Mouse (Mus musculus) regulatory T cell (primary cell): Measurements from ENCODE around the gene Syn3.

Experiments used
- in situ Hi-C: fragments of 300-600 bp; cut with MboI, MseI; formaldehyde crosslinking; loops from one replicate; pipeline ENCODE4 v1.15.1; 2025; ENCODE audit warnings: high pct_unique_total_duplicates

Gene Syn3

GRCm38 (mm10) chr10:86286508-86286907, 212.2 kb downstream of the Syn3 start:
- in situ Hi-C loops, result loop anchor here (5.0 kb wide), 1 partner anchor 309 kb away; no protein-coding TSS in a partner anchor

DNA sequence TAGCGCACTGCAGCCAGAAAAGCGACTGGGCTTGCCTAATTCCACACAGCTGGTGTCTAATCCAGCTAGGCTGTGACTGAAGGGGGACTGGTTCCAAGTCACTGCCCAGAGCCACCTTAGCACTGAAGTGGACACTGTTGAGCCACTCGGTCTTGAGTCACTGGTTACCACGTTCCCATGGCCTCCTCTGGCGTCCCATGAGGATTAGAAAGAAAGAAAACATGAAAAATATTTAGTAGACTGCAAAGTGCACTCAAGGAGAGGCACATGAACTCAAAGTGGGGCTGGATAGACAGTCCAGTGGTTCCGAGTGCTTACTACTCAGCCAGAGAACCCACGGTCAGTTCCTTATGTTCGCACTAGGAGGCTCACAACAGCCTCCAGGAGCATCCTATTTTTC, 217.5 kb downstream of the Syn3 start:
- in situ Hi-C loops, result no loop called here

DNA sequence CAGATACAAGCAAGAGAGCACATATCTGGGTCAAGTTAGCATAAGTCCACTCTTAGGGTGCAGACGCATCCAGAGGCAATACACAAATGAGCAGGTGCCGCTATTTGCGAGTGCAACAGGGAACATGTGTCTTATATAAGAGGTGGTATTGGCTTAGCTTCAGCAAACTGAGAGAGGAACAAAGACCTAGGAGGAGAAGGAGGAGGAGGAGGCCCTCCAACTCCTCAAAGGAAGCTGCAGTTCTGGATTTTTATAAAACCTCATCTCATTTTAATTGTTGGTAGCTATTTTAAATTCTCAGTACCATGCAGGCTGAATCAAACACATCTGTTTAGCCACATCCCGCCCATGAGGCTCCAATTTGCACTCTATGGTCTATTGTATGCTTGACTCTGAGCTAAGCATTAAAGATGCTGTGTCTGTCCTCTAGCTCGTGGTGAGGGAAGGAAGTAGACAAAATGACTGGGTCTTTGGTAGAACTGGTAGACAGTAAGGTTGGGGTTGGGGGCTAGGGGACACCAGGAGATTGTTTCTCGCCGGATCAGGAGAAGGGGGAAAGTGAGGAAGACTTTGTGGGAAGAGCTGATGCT, 219.0 kb downstream of the Syn3 start:
- in situ Hi-C loops, result no loop called here

- in situ Hi-C loops, result no loop called here
These were observed 220.2 kb downstream of the Syn3 start for GRCm38 (mm10) chr10:86278481-86278880.

DNA sequence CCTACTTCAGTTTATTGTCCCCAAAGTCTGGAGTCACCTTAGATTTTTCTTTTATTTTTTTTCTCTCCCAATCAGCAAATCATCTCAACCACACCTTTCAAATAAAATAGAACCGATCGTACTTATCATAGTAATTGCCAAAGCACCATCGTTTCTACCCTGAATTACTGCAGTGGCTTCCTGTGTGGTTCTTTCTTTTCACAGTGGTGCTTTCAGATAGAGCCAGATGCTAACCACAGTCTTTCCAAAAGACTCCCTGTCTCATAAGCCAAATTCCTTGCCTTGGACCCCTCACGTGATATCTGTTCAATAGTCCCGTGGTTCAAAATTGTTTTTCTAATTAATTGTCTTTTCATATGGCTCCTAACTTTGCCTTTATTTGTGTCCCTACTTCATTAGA, 221.4 kb downstream of the Syn3 start:
- in situ Hi-C loops, result no loop called here

GRCm38 (mm10) chr10:86275585-86275984, 223.1 kb downstream of the Syn3 start:
- in situ Hi-C loops, result no loop called here

DNA sequence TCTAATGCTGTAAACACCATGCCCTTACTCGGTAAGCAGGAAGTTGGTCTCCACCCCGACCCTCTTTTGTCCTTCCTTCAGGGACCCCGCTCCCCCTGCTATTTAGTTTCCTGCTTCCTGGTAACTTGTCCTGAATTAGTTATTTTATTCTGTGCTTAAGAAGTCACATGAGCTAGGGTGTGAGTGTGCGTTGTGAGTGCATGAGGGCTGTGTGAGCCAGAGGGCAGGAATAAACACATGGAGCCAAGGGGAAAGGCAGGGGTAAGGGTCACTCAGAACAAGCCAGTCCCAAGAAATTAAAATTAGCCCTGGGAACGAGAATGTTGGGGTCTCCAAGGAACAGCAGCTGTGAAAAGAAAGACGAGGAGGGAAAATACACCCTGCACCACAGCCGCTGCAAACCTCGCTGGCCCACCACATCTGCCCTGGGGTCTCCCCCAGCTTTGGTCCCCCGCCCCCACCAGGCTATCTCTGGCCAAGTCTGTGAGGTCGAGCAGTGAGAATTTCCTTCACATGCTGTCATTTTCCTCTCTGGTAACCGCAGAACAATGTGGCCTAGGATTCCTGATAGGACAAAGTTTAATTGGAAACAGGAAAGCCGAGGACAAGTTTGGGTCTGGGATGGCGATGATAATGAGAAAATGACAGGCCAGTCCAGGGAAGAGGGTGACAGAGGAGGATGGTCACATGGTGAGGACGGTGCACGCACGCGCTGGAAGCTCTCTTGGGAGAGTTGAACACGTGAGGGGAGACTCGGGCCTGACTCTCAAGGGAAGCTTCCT, 225.1 kb downstream of the Syn3 start:
- in situ Hi-C loops, result no loop called here

DNA sequence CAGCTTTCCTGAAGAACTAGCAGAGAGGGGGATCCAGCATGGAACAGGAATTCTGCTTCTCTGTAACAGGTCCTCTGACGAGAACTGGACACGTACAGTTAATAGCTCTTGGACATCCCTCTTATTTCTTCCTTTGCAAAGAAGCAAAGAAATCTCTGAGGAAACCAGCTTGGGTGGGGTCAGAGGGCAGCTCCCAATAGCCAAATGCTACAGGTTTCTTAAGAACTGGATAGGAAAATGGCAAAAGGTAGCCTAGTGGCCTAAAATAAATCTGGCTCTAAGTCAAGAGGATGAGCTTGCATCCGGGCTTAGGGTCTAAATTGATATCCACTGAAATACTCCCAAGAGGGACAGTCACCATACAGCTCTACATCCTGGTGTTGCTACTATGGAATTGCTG, 225.9 kb downstream of the Syn3 start:
- in situ Hi-C loops, result no loop called here

GRCm38 (mm10) chr10:86270254-86270653, 228.4 kb downstream of the Syn3 start:
- in situ Hi-C loops, result no loop called here

DNA sequence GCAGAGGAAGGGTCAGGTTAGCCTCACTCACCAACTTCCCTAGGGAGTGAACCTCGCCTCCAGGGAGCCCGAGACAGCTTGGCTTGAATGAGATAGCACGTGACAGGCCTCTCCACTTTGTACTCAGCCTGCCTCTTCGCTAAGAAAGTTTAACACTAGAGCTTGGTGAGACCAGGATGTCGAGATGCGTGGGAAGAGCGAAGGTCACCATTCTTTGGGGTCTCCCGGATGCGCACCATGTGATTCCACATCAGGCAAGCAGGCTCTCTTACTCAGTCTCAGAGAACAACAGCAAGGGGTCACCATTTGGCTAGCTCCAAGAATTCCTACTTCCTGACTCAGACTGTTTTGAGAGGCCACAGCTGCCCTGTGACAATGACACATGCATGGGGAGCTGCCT, 234.1 kb downstream of the Syn3 start:
- in situ Hi-C loops, result loop anchor here (5.0 kb wide), 2 partner anchors 52 to 73 kb away; no protein-coding TSS in a partner anchor

DNA sequence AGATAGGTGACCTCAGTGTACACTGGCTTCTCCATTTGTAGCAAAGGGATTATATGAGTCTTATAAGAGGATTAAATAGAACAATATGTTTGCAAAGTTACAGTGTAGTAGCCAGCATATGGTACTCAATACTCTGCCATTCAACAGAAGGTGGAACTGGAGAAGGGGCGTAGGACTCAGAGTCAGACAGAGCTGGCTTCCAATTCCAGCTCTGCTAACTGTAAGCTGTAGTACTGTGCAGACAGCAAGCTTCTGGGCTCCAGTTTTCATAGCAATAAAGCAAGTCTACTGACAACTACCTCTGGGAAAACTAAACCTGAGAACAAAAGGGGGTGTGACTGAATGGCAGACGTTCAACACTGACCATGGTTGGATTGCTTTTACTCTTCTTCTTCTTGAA, 237.0 kb downstream of the Syn3 start:
- in situ Hi-C loops, result loop anchor here (5.0 kb wide), 1 partner anchor 49 kb away; no protein-coding TSS in a partner anchor

DNA sequence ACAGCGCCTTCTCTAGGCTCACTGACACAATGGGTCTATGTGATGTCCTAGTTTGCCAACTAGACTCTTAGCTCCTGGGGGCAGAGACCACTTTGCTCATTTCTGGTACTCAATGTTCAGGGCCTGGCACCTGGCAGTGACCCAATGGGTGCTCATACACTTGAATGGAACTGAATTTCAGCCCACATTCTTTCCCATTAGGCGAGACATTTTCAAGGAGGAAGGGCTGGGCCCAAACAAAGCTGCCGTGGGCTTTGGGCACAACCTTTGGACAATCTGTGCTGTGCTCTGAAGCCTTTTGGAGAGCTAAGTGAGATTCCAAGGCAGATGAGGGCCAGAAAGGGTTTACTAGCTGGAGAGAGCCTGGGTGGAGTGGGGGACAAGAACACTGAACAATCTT, 239.7 kb downstream of the Syn3 start:
- in situ Hi-C loops, result no loop called here

GRCm38 (mm10) chr10:86258046-86258445, 240.7 kb downstream of the Syn3 start:
- in situ Hi-C loops, result no loop called here

DNA sequence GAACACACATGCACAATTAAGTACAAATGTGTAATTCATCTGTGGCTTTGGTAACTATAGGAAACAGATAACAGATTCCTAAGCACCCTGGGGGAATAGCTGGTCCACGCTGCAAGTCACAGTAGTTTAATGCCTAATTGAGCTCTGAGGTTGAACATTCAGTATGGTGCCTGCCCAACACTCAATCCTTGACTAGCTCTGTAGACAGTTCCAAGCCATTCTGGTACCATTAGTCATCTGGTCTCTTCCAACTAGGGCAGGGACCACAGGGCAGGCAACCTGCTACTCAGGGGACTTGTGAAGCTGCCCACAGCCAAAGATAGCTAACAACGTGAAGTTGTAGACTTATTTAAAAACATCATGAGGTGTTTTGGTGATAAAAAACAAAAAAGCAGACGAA, 241.7 kb downstream of the Syn3 start:
- in situ Hi-C loops, result no loop called here

- in situ Hi-C loops, result no loop called here
These were observed 242.5 kb downstream of the Syn3 start for GRCm38 (mm10) chr10:86256221-86256620.

GRCm38 (mm10) chr10:86250149-86250922, 248.4 kb downstream of the Syn3 start:
- in situ Hi-C loops, result no loop called here

- in situ Hi-C loops, result no loop called here
These were observed 249.4 kb downstream of the Syn3 start for GRCm38 (mm10) chr10:86249283-86249682.

DNA sequence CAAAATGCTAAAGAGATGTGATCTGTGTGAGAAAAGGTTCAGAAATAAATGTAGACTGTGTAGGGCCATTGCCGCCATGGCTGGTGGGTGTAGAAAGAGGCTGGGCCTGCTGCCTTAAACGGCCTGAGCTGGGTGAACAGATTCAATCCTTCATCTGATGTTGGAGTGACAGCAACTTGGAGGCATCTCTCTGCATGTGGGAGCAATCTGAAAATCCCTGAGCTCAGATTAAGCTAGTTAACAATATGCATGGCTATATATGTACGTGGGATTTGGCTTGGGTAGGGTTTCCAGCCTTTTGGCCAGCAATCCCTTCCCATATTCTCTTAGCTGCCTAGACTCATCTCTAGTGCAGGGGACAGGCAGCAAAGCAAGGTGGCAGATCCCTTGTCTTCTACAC, 249.9 kb downstream of the Syn3 start:
- in situ Hi-C loops, result no loop called here

DNA sequence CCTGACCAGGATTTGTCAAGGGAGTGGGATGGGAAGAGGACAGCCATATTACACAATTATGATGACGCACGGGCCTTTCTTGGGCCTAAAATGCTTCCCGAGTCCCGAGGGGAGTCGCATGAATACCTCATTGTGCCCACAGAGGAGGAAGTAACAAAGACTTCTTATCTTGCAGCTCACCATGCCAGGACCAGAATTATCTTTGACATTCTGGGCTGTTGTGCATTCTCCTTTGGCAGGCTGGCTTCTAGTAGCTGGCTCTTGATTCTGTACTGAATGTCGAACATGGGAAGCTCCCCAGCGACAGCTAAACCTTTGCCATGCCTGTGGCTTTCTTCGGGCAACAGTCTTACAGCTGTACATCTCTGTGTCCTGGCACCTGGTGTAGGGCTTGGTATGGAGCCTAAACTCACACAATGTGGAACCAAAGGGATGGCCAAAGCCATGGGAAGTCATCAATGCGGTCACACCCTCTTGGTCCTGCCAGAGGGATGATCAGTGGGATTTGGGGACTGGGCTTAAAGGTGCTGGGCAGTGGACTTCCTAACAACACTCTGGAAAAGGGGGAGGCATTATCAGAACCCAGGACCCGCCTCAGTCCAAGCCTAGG, 250.5 kb downstream of the Syn3 start:
- in situ Hi-C loops, result no loop called here

DNA sequence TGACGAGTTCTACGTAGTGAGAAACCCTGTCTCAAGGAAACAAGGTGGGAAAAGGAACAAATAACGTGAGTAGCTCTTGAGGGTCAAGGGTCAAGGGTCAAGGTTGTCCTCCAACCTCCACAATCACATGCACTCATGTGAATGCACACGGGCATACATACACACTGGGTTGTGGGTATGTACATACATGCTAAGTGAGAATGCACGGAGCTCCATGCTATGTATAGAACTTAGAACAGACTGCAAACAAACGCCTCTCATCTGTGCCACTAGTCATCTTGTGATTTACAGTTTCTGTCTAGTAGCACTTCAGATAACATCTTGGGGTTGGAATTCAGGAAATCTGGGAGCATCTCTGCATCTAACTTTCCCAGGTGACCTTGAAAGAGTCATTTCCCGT, 253.3 kb downstream of the Syn3 start:
- in situ Hi-C loops, result no loop called here

DNA sequence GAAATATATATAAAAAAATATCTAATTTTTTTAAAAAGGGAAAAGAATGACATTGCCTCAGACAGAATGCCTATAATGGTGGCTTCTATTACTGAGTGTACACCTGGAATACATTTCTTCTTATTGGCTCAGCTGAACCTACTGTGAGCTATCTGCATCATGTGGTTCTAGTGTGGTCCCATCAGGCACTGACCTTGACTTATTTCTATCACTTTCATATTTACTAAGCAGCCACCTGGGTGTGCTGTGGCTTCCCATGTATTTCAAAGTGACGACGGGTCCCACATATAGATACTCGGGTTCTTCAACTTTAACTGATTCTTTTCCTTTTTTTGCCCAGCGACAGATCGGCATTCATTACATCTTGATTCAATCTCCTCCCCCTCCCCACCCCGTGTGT, 255.2 kb downstream of the Syn3 start:
- in situ Hi-C loops, result no loop called here

DNA sequence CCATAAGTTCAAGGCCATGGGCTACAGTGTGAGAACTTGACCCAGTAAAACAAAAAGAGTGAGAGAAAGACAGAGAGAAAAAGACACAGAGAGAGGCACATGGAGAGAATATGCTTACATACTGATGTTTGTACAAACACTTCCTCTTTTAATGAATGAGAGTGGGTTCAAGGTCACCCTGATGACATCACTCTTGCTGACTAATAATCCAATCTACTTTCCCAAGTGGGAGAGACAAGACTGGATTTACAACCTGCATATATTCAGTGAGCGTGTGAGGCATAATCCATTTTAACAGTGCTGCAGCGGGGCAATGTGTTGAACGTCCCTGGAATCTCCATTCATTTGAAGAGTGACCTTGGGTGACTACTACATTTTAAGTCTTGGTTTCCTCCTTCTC, 256.0 kb downstream of the Syn3 start:
- in situ Hi-C loops, result no loop called here
